Mouse (Mus musculus) thymus, postnatal 4 days (tissue): Measurements from ENCODE around the gene Slc25a45.
A peak's percentile ranks its signal among the peaks of the same experiment; 100 is the strongest.

Experiments
- DNase-seq: peaks from one replicate; pipeline ENCODE4 v3.0.0; 2021

Slc25a45 gene

GRCm38 (mm10) chr19:5840890-5841388, 36.7 kb upstream of the Slc25a45 start:
- DNase-seq: no peak

GRCm38 (mm10) chr19:5841389-5841946, 36.1 kb upstream of the Slc25a45 start:
- DNase-seq: no peak

GRCm38 (mm10) chr19:5841999-5842784, 35.4 kb upstream of the Slc25a45 start:
- no peak for DNase-seq

- DNase-seq: peak; percentile 50
These were observed 34.5 kb upstream of the Slc25a45 start for GRCm38 (mm10) chr19:5842785-5843730.

GRCm38 (mm10) chr19:5843781-5844691, 33.6 kb upstream of the Slc25a45 start:
- peak; percentile 51 for DNase-seq

GRCm38 (mm10) chr19:5844831-5845318, 32.7 kb upstream of the Slc25a45 start:
- peak; percentile 60 for DNase-seq

GRCm38 (mm10) chr19:5845319-5846135, 32.1 kb upstream of the Slc25a45 start:
- DNase-seq: peak; percentile 96

GRCm38 (mm10) chr19:5846154-5846553, 31.5 kb upstream of the Slc25a45 start:
- DNase-seq: no peak

- DNase-seq: peak; percentile 47
These were observed 30.9 kb upstream of the Slc25a45 start for GRCm38 (mm10) chr19:5846557-5847305.

- peak; percentile 36 for DNase-seq
These were observed 30.3 kb upstream of the Slc25a45 start for GRCm38 (mm10) chr19:5847306-5847796.

- peak; percentile 58 for DNase-seq
These were observed 29.4 kb upstream of the Slc25a45 start for GRCm38 (mm10) chr19:5848032-5848825.

- DNase-seq: no peak
These were observed 28.6 kb upstream of the Slc25a45 start for GRCm38 (mm10) chr19:5848826-5849672.

- peak; percentile 96 for DNase-seq
These were observed 27.6 kb upstream of the Slc25a45 start for GRCm38 (mm10) chr19:5849843-5850527.

GRCm38 (mm10) chr19:5850860-5851259, 26.7 kb upstream of the Slc25a45 start:
- DNase-seq: no peak

GRCm38 (mm10) chr19:5851481-5851971, 26.1 kb upstream of the Slc25a45 start:
- no peak for DNase-seq

- no peak for DNase-seq
These were observed 25.4 kb upstream of the Slc25a45 start for GRCm38 (mm10) chr19:5852035-5852722.

- DNase-seq: no peak
These were observed 21.0 kb upstream of the Slc25a45 start for GRCm38 (mm10) chr19:5856604-5857003.
